ENCODE assay signal across 8 mouse cellular contexts in the genomic region with DNA sequence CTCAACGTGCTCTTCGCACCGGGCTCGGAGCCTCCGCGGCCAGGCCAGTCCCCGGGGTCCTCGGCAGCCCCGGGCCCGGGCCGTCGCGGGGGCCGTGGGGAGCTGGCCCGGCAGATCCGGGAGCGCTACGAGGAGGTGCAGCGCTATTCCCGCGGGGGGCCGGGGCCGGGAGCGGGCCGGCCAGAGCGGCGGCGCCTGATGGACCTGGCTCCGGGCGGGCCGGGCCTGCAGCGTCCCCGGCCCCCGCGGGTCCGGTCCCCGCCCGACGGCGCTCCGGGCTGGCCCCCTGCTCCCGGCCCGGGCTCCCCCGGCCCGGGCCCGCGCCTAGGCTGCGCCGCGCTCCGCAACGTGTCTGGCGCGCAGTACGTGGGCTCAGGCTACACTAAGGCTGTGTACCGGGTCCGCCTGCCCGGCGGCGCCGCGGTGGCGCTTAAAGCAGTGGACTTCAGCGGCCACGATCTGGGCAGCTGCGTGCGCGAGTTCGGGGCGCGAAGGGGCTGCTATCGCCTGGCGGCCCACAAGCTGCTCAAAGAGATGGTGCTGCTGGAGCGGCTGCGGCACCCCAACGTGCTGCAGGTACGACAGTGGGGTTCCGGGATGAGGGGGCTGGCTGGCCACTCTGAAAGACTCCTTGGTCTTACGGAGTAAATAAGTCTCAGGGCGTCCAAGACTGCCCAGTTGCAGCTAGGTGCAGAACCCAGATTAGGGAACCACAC. TPM values are rescaled to one million over a fixed set of nuclear protein-coding genes. Genes with fewer than 3 reads are reported as not detected.
A peak's percentile ranks its signal among the peaks of the same experiment; 100 is the strongest.
DNase-seq lines count a peak whose midpoint lies in the region; ATAC-seq lines count a peak whose summit lies in the region.

No protein-coding gene starts in this region.

- peak overlapping the region; percentile 85 for H3K4me2 ChIP-seq in heart, embryonic 11.5 days
- peak overlapping the region; percentile 92 for H3K4me2 ChIP-seq in stomach, embryonic 15.5 days

- H3K9me3 ChIP-seq in heart, embryonic 11.5 days (replicated peaks; ENCODE audit: control insufficient read depth, low read length): no peaks in the 10 kb centered on the region
- no peaks in the 10 kb centered on the region for H3K9me3 ChIP-seq in stomach, embryonic 15.5 days

- peaks cover 52% of the 10 kb centered on the region for H3K4me1 ChIP-seq in heart, embryonic 11.5 days (ENCODE audit: control insufficient read depth, insufficient read depth, low read length)
- H3K4me1 ChIP-seq in stomach, embryonic 15.5 days: peaks cover 49% of the 10 kb centered on the region

- peak overlapping the region; percentile 99 for H3K9ac ChIP-seq in heart, embryonic 11.5 days (ENCODE audit: low read depth, low read length)
- peak overlapping the region; percentile 96 for H3K9ac ChIP-seq in stomach, embryonic 15.5 days

- peak overlapping the region; percentile 94 for H3K4me3 ChIP-seq in heart, embryonic 11.5 days (ENCODE audit: low read depth, low read length)
- peak overlapping the region; percentile 92 for H3K4me3 ChIP-seq in stomach, embryonic 15.5 days (replicated peaks)

- peak overlapping the region; percentile 96 for H3K27ac ChIP-seq in heart, embryonic 11.5 days (ENCODE audit: low read depth, low read length)
- H3K27ac ChIP-seq in stomach, embryonic 15.5 days: peak overlapping the region; percentile 86

- no peaks in the 10 kb centered on the region for H3K36me3 ChIP-seq in heart, embryonic 11.5 days (ENCODE audit: control insufficient read depth, insufficient read depth, low read length)
- no peaks in the 10 kb centered on the region for H3K36me3 ChIP-seq in stomach, embryonic 15.5 days

- ATAC-seq in CD4-positive, CD25-positive, alpha-beta regulatory T cell, adult 4 months: no peak
- peak; percentile 2; the same call in 1 of the 2 replicates for ATAC-seq in heart, embryonic 11.5 days (replicated peaks; ENCODE audit: insufficient number of reproducible peaks, low FRiP score, low TSS enrichment)
- ATAC-seq in stomach, embryonic 15.5 days (ENCODE audit: insufficient read depth, low FRiP score, low read depth): peak; percentile 10; the same call in 1 of the 2 replicates

- no peaks in the 10 kb centered on the region for H3K27me3 ChIP-seq in heart, embryonic 11.5 days (ENCODE audit: control insufficient read depth, insufficient read depth, low read length)
- no peaks in the 10 kb centered on the region for H3K27me3 ChIP-seq in stomach, embryonic 15.5 days (replicated peaks)

- WGBS in heart, embryonic 11.5 days (ENCODE audit: insufficient replicate concordance): 1% methylated on average over 55 of the region's 80 CpGs
- WGBS in stomach, embryonic 15.5 days: under 1% methylated on average over 79 of the region's 80 CpGs

- DNase-seq in CD4-positive, CD25-positive, alpha-beta regulatory T cell, adult 2 months (ENCODE audit: low read depth, low spot score): peak; percentile 10
- peak; percentile 34 for DNase-seq in 3T3-L1 (ENCODE audit: low read depth, low spot score)
- DNase-seq in cerebellum, adult 18-20 months: peak; percentile 17 to 53
- DNase-seq in kidney, postnatal 25 days: peak; percentile 34 to 70
- DNase-seq in lung, postnatal 4 days: peak; percentile 51 to 62

RNA-seq across cellular contexts. Expression of gene Pkdcc, which starts 0.6 kb away (rescaled TPM):
- polyA plus RNA-seq in CD4-positive, CD25-positive, alpha-beta regulatory T cell, adult 4 months (2017; shearing (Covaris generic)): not detected
- polyA plus RNA-seq in heart, embryonic 11.5 days (2014; fragmentation: Nextera tagmentation; extraction: Ambion mirVana): 17.9 and 18.0 TPM in 2 replicates
- 24.6 and 29.7 TPM in 2 replicates for polyA plus RNA-seq in stomach, embryonic 15.5 days (2015; fragmentation: Nextera tagmentation; extraction: Ambion mirVana)

Comparison
In these comparisons a context has a peak if more than half of its experiments do, and no peak if none do; other contexts are left out.
1. RNA of gene Pkdcc, which starts 0.6 kb away (polyA plus RNA-seq): 24.6 to 29.7 TPM in stomach, embryonic 15.5 days and 17.9 to 18.0 TPM in heart, embryonic 11.5 days; not detected in CD4-positive, CD25-positive, alpha-beta regulatory T cell, adult 4 months; every median in the first group is over 10 times any median in the second.
2. Peak in every context shown above with its lines, with median percentiles within 50 percentile points of each other: DNase-seq.